Mouse (Mus musculus) testis, adult 2 months (tissue): Measurements from ENCODE around the gene Lyz1. TPM values are rescaled to one million over a fixed set of nuclear protein-coding genes. Genes with fewer than 3 reads are reported as not detected.

ENCODE experiments used
- H3K27ac ChIP-seq: fragments of 200-500 bp; 2 replicates; pipeline ENCODE4 v1.5.1; 2012; ENCODE audit warnings: low read depth, low read length; ENCODE audit not compliant: control insufficient read depth, insufficient read depth
- H3K27me3 ChIP-seq: fragments of 200-500 bp; 2 replicates; pipeline ENCODE4 v1.6.1; 2012; ENCODE audit warnings: mild to moderate bottlenecking, low read length, moderate library complexity; ENCODE audit not compliant: control insufficient read depth, insufficient read depth
- H3K36me3 ChIP-seq: fragments of 200-500 bp; 2 replicates; pipeline ENCODE4 v1.6.1; 2012; ENCODE audit warnings: mild to moderate bottlenecking, low read length; ENCODE audit not compliant: control insufficient read depth, insufficient read depth
- H3K4me1 ChIP-seq: fragments of 200-500 bp; 2 replicates; pipeline ENCODE4 v1.6.1; 2012; ENCODE audit warnings: low read length; ENCODE audit not compliant: control insufficient read depth, insufficient read depth
- H3K4me3 ChIP-seq: fragments of 200-500 bp; 2 replicates; pipeline ENCODE4 v1.5.1; 2012; ENCODE audit warnings: low read depth, mild to moderate bottlenecking, low read length, moderate library complexity, mixed read lengths; ENCODE audit not compliant: control insufficient read depth
- CTCF ChIP-seq: fragments of 200-500 bp; IDR thresholded peaks from 2 replicates; pipeline ENCODE4 v1.5.1; 2012; ENCODE audit warnings: low read depth, mild to moderate bottlenecking, inconsistent platforms, low read length, moderate library complexity; ENCODE audit not compliant: control insufficient read depth, insufficient read depth, insufficient replicate concordance
- POLR2A ChIP-seq: fragments of 200-500 bp; IDR thresholded peaks from 2 replicates; pipeline ENCODE4 v1.6.1; 2012; ENCODE audit warnings: low read depth, mild to moderate bottlenecking, inconsistent platforms, low read length, moderate library complexity; ENCODE audit not compliant: control insufficient read depth
- polyA plus RNA-seq: library from polyadenylated mRNA; depleted of rRNA; stranded (reverse); fragments of >200 nt; gene quantifications from 2 replicates; pipeline ENCODE4 v1.2.3, GENCODE M21; 2012; rRNA removed

The Lyz1 gene
- polyA plus RNA-seq, result 0.23 and 0.76 TPM in 2 replicates

GRCm38 (mm10) chr10:117292671-117293070 lies at the start of gene Lyz1:
Lyz1 (minus strand) TSS chr10:117292868.
- no peak within 1 kb of the TSS for H3K4me3 ChIP-seq
- no peaks in the 10 kb centered on the region for H3K36me3 ChIP-seq
- TF ChIP-seq CTCF (no peak), POLR2A (no peak)
- no peak within 1 kb of the TSS for H3K27ac ChIP-seq
- no peaks in the 10 kb centered on the region for H3K27me3 ChIP-seq
- no peaks in the 10 kb centered on the region for H3K4me1 ChIP-seq

GRCm38 (mm10) chr10:117342406-117342805 lies 49.7 kb upstream of the Lyz1 start:
- no peak overlapping the region for H3K27ac ChIP-seq
- H3K27me3 ChIP-seq, result no peaks in the 10 kb centered on the region
- TF ChIP-seq POLR2A (no peak), CTCF (no peak)
- no peaks in the 10 kb centered on the region; the same call in 1 of the 2 replicates for H3K36me3 ChIP-seq
- no peak overlapping the region for H3K4me3 ChIP-seq
- H3K4me1 ChIP-seq, result no peaks in the 10 kb centered on the region

- no peak for TF ChIP-seq CTCF
- no peak for TF ChIP-seq POLR2A
- Histone ChIP-seq H3K4me1 (no peaks in the 10 kb centered on the region), H3K27me3 (no peaks in the 10 kb centered on the region), H3K36me3 (no peaks in the 10 kb centered on the region; the same call in 1 of the 2 replicates), H3K27ac (no peak overlapping the region), H3K4me3 (no peak overlapping the region)
Observed at GRCm38 (mm10) chr10:117341029-117341428, 48.4 kb upstream of the Lyz1 start.

- no peak overlapping the region for H3K27ac ChIP-seq
- H3K36me3 ChIP-seq, result no peaks in the 10 kb centered on the region; the same call in 1 of the 2 replicates
- H3K4me1 ChIP-seq, result no peaks in the 10 kb centered on the region
- TF ChIP-seq CTCF (no peak), POLR2A (no peak)
- no peaks in the 10 kb centered on the region for H3K27me3 ChIP-seq
- no peak overlapping the region for H3K4me3 ChIP-seq
Observed at GRCm38 (mm10) chr10:117339241-117339640, 46.6 kb upstream of the Lyz1 start.

GRCm38 (mm10) chr10:117337946-117338345 lies 45.3 kb upstream of the Lyz1 start:
- H3K4me3 ChIP-seq, result no peak overlapping the region
- H3K4me1 ChIP-seq, result no peaks in the 10 kb centered on the region
- no peaks in the 10 kb centered on the region; the same call in 1 of the 2 replicates for H3K36me3 ChIP-seq
- no peaks in the 10 kb centered on the region for H3K27me3 ChIP-seq
- no peak overlapping the region for H3K27ac ChIP-seq
- no peak for TF ChIP-seq CTCF
- TF ChIP-seq POLR2A, result no peak

- no peak overlapping the region for H3K4me3 ChIP-seq
- no peak for TF ChIP-seq POLR2A
- no peak for TF ChIP-seq CTCF
- no peaks in the 10 kb centered on the region; the same call in 1 of the 2 replicates for H3K36me3 ChIP-seq
- no peaks in the 10 kb centered on the region for H3K27me3 ChIP-seq
- H3K4me1 ChIP-seq, result no peaks in the 10 kb centered on the region
- no peak overlapping the region for H3K27ac ChIP-seq
Observed at GRCm38 (mm10) chr10:117335649-117336048, 43.0 kb upstream of the Lyz1 start.

- Histone ChIP-seq H3K27me3 (no peaks in the 10 kb centered on the region), H3K36me3 (no peaks in the 10 kb centered on the region), H3K4me1 (no peaks in the 10 kb centered on the region), H3K4me3 (no peak overlapping the region), H3K27ac (no peak overlapping the region)
- TF ChIP-seq POLR2A (no peak), CTCF (no peak)
Observed at GRCm38 (mm10) chr10:117330521-117330920, 37.9 kb upstream of the Lyz1 start.

GRCm38 (mm10) chr10:117323782-117324181 lies 31.1 kb upstream of the Lyz1 start:
- no peak overlapping the region for H3K27ac ChIP-seq
- TF ChIP-seq POLR2A, result no peak

More at GRCm38 (mm10) chr10:117323782-117324181, 31.1 kb upstream of the Lyz1 start:
- Histone ChIP-seq H3K4me1 (0 out of 2 replicates have a peak, but pooled peaks cover 2% of the 10 kb centered on the region), H3K36me3 (no peaks in the 10 kb centered on the region), H3K27me3 (no peaks in the 10 kb centered on the region), H3K4me3 (no peak overlapping the region)
